Mouse (Mus musculus): ENCODE measurements at regions not wholly inside any gene's neighbourhood (a gene's known extent, or its start where the extent isn't known, plus 50 kb on each side); places are given as distances from the start of the nearest gene placed in this dataset.

DNA sequence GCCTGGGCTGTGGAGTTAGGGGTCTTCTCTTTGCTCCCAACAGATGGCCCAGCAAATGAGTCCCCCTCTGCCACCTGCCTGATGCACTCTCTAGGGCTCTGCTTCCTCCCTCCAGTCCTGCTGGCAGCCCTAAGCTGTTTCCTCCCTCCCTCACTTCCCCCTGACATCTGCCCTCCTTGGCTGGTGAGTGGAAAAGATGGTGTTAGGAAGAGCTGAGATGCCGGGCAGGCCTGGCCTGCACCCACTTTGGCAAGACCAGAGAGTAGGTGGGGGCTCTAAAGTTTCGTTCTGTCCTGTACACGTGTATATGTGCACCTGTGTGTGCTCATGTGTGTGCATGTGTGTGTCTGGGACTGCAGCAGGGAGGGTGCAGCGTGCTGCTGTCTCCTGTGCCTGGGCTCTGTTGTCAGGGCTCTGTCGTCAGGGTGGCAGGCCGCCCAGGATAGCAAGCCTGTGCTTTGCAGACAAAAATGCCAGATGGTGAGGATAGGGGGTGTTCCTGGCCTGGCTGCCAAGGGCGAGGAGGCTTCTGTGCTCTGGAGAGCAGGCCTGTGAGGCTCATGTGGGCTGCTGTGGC is 91.7 kb downstream of the Rps24 start:
- Histone ChIP-seq H3K27me3 (ENCODE audit: insufficient read depth, low read length) (no peaks in the 10 kb centered on the region), H3K9me3 (ENCODE audit: low read length) (no peaks in the 10 kb centered on the region), H3K4me1 (ENCODE audit: insufficient read depth, low read length) (peaks cover 14% of the 10 kb centered on the region), H3K9ac (replicated peaks; ENCODE audit: low read length, poor library complexity, severe bottlenecking) (no peak overlapping the region), H3K4me3 (ENCODE audit: low read depth, low read length) (no peak overlapping the region), H3K4me2 (ENCODE audit: low read depth, low read length, poor library complexity, severe bottlenecking) (no peak overlapping the region), H3K27ac (ENCODE audit: low read depth, low read length) (peak overlapping the region; percentile 71), H3K36me3 (ENCODE audit: insufficient read depth, low read length) (no peaks in the 10 kb centered on the region)
- WGBS: 20% methylated on average over 7 of the region's 7 CpGs
- TF ChIP-seq CTCF (IDR thresholded peaks at IDR 0.05): peak; percentile 28; the same call in 1 of the 2 replicates
- peak; percentile 94 for DNase-seq (ENCODE audit: low spot score)
- ATAC-seq (ENCODE audit: low FRiP score): peak; percentile 92

DNA sequence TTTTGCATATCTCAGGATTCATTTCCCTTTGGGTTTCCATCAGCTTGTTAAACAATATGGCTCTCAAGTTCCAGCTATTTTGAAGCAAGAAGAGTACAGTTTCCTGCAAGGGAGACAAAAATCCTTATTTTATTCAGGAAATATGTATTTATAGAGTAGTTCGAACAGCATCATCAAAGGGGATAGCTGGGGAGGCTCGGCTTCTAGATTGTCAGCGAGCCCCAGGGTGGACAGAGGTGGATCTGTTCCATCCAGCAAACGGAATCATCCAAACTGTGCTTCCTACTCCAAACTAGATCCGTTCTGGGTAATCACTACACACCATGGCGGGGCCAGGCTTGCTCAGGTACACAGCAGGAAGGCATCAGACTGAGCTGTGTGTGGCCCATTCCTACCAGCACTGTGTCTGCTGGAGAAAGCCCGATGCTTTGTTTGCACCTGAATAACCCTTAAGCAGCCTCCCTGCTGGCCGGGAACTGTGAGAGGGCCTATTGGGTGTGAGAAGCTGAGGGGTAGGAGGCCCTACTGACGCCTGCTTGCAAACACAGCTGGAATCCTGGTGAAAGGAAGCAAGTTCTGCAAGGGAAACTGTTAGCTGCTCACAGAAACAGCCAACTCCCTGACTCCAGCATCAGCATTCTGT is 92.3 kb downstream of the Rps24 start:
- no peaks in the 10 kb centered on the region for H3K9me3 ChIP-seq (ENCODE audit: low read length)
- H3K9ac ChIP-seq (replicated peaks; ENCODE audit: low read length, poor library complexity, severe bottlenecking): no peak overlapping the region; the same call in 1 of the 2 replicates

DNA sequence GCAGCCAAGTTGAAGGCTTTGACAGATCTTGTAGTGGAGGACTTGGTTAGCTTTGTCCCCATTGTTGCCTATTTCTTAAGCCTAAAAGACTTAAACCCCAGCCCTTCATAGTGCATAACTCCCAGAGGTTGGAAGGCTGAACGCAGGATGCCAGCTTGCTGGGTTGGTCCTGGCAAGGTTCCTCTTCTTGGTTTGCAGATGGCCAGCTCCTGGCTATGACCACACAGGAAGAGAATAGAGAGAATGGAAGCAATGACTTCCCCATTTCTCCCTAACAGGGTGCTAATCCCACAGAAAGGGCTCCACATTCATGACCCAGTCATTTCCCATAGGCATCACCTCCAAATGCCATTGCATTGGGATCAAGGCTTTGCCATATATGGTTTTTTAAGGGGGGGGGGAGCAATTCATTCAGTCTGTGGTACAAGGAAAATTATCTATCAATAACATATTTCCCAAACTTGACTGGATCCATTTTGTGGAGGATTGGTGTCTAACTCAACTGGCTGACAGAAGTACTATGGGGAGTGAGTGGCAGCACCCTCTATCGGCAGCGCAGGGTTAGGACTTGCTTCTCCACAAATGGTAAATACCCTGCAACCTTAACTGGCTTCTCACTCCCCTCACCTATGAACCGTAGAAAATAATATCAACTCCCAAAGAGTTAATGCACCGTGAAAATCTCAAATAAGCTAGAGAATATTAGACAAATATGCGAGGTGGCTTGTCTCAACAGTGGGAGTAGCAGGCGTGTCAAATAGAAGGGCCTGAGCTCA is 99.4 kb downstream of the Rps24 start:
- Histone ChIP-seq H3K27ac (ENCODE audit: low read depth, low read length) (peak overlapping the region; percentile 88), H3K27me3 (ENCODE audit: insufficient read depth, low read length) (no peaks in the 10 kb centered on the region), H3K36me3 (ENCODE audit: insufficient read depth, low read length) (no peaks in the 10 kb centered on the region), H3K4me3 (ENCODE audit: low read depth, low read length) (no peak overlapping the region), H3K9me3 (ENCODE audit: low read length) (no peaks in the 10 kb centered on the region), H3K4me1 (ENCODE audit: insufficient read depth, low read length) (peaks cover 10% of the 10 kb centered on the region; the same call in 1 of the 2 replicates), H3K4me2 (ENCODE audit: low read depth, low read length, poor library complexity, severe bottlenecking) (no peak overlapping the region), H3K9ac (replicated peaks; ENCODE audit: low read length, poor library complexity, severe bottlenecking) (no peak overlapping the region)
- ATAC-seq (ENCODE audit: low FRiP score) (no peak), DNase-seq (ENCODE audit: low spot score) (peak; percentile 36)
- 46% methylated on average over 7 of the region's 7 CpGs for WGBS
- TF ChIP-seq CTCF (IDR thresholded peaks at IDR 0.05): peak; percentile 64

More for the DNA sequence above, 92.3 kb downstream of the Rps24 start:
- ATAC-seq (ENCODE audit: low FRiP score): no peak
- peak; percentile 31 for DNase-seq (ENCODE audit: low spot score)
- peaks cover 14% of the 10 kb centered on the region for H3K4me1 ChIP-seq (ENCODE audit: insufficient read depth, low read length)
- no peak for TF ChIP-seq CTCF (IDR thresholded peaks at IDR 0.05)
- no peak overlapping the region for H3K4me3 ChIP-seq (ENCODE audit: low read depth, low read length)
- H3K4me2 ChIP-seq (ENCODE audit: low read depth, low read length, poor library complexity, severe bottlenecking): no peak overlapping the region
- H3K36me3 ChIP-seq (ENCODE audit: insufficient read depth, low read length): no peaks in the 10 kb centered on the region
- 14% methylated on average over 9 of the region's 9 CpGs for WGBS
- peak overlapping the region; percentile 71 for H3K27ac ChIP-seq (ENCODE audit: low read depth, low read length)
- H3K27me3 ChIP-seq (ENCODE audit: insufficient read depth, low read length): no peaks in the 10 kb centered on the region

DNA sequence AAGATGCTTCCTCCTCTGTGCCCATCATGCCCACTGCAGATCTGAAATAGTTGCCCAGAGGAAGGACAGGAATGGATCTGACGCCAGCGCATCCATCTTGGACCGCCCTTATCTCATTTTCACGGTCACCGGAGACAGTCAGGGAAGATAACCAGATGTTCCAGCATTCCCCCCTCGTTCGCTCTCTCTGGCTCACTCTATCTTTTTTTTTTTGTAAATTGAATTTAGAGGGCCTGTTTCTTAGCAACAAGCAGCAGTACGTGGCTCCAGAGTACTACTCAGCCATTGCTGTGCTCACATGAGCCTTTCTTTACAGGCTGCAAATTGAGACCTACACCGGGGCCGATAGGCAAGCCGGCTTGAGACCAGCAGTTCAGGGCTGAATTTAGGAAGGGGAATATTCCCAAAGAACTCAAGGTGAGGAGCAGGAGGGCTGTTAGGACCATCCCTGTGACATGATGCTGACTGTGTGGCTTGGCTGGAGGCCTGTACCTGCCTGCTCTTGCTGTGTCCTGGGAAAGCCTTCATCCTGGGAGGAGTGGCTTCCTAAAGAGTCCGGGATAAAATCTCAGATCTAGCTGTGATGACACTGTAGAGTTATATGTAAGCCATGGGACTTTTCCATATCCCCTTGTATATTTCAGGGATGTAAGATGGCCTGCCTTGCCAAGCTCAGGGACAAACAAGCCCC is 100.2 kb downstream of the Rps24 start:
- H3K27me3 ChIP-seq (ENCODE audit: insufficient read depth, low read length): no peaks in the 10 kb centered on the region
- no peak overlapping the region for H3K4me3 ChIP-seq (ENCODE audit: low read depth, low read length)
- peak overlapping the region; percentile 88 for H3K27ac ChIP-seq (ENCODE audit: low read depth, low read length)
- no peak overlapping the region; the same call in 1 of the 2 replicates for H3K9ac ChIP-seq (replicated peaks; ENCODE audit: low read length, poor library complexity, severe bottlenecking)
- no peaks in the 10 kb centered on the region for H3K9me3 ChIP-seq (ENCODE audit: low read length)
- TF ChIP-seq CTCF (IDR thresholded peaks at IDR 0.05): no peak
- peaks cover 10% of the 10 kb centered on the region; the same call in 1 of the 2 replicates for H3K4me1 ChIP-seq (ENCODE audit: insufficient read depth, low read length)
- DNase-seq (ENCODE audit: low spot score) (peak; percentile 69), ATAC-seq (ENCODE audit: low FRiP score) (peak; percentile 54)
- WGBS: 30% methylated on average over 12 of the region's 12 CpGs
- no peak overlapping the region for H3K4me2 ChIP-seq (ENCODE audit: low read depth, low read length, poor library complexity, severe bottlenecking)
- no peaks in the 10 kb centered on the region for H3K36me3 ChIP-seq (ENCODE audit: insufficient read depth, low read length)

DNA sequence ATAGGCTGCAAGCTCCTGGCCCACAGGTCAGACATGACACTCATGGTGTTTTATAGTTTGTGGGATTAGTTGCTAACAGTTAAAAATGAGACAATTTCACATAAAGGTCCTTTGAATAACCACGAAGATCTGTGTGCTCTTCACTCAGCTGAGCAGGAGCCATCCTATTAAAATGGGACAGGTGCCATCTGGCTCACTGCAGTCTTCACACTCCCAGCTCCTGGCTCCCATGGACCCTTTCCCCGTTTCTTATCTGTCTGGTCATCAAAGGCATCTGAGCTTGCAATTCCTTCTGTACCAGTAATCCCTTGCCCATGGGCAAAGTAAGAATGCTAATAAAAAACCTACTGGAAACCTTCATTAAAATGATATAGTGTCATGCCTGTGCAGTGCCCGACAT is 101.1 kb downstream of the Rps24 start:
- ATAC-seq (ENCODE audit: low FRiP score) (no peak), DNase-seq (ENCODE audit: low spot score) (peak; percentile 20)
- Histone ChIP-seq H3K9ac (replicated peaks; ENCODE audit: low read length, poor library complexity, severe bottlenecking) (no peak overlapping the region), H3K9me3 (ENCODE audit: low read length) (no peaks in the 10 kb centered on the region), H3K36me3 (ENCODE audit: insufficient read depth, low read length) (no peaks in the 10 kb centered on the region), H3K4me1 (ENCODE audit: insufficient read depth, low read length) (peaks cover 10% of the 10 kb centered on the region; the same call in 1 of the 2 replicates), H3K4me2 (ENCODE audit: low read depth, low read length, poor library complexity, severe bottlenecking) (no peak overlapping the region), H3K4me3 (ENCODE audit: low read depth, low read length) (no peak overlapping the region), H3K27ac (ENCODE audit: low read depth, low read length) (peak overlapping the region; percentile 88; the same call in 1 of the 2 replicates), H3K27me3 (ENCODE audit: insufficient read depth, low read length) (no peaks in the 10 kb centered on the region)
- TF ChIP-seq CTCF (IDR thresholded peaks at IDR 0.05): no peak
- 45% methylated on average over 3 of the region's 3 CpGs for WGBS
